Mouse (Mus musculus): ENCODE data around the gene D630045J12Rik. TPM values are rescaled to one million over a fixed set of nuclear protein-coding genes. Genes with fewer than 3 reads are reported as not detected.

Gene D630045J12Rik
- polyA plus RNA-seq, 2 experiments from 2014 or later, result 0.08 TPM; not detected in 1

DNA sequence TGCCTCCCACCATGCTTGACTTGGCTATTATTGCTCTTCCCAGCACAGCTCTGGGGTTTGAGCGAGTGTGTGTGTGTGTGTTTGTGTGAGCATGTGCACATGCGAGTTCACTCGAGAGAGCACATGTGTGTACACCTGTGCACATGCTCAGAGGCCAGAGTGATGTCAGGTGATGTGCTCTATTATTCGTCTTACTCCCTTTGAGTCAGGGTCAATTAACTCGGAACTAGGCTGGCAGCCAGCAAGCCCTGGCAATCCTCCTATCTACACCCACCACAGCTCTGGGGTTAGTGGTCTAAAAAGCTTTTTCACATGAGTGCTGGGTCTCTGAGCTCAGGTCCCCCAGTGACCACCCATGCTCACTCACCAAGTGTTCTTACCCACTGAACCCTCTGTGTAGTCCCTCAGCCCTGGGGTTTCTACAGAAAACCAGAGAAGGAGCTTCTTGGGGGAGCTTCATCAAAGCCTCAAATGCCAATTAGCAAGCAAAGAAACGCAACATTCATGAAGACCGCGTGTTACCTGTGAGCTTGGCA lies 11.4 kb downstream of the D630045J12Rik start:
- no peak for ATAC-seq

DNA sequence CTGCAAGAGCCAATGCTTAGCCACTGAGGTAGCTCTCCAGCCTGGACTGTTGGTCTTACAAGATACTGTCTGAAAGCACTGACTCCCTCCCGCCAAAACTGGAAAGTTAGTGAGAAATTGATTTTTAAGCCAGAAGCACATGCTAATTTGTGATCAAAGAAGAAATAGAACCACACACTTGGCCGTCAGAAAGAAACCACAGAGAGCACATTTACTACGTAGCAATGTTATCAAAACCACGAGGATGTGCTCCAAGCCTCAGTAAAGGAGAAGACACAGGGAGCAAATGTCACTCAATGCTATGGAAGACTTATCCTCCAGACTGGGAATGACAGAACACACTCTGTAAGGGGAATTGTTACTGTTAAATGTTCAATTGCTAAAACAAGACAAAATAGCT lies 12.3 kb downstream of the D630045J12Rik start:
- ATAC-seq, result no peak

DNA sequence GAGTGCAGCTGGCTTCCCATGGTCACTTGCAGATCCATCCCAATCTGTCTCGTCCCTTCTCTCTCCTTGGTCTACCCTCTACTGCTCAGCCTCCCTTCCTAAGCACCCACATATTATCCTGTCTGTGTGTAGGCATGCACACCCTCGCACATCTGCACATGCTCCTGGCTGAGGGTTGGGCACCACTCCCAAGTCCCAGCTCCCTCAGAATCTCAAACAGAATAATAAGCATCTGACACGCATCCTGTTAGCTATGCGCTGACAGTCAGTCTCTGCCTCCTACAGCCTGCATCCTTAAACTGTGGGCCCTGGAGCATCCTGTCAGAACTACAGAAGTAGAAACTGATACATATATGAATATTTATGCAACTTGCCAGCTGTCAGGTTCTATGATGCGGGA lies 13.2 kb downstream of the D630045J12Rik start:
- ATAC-seq, result no peak

DNA sequence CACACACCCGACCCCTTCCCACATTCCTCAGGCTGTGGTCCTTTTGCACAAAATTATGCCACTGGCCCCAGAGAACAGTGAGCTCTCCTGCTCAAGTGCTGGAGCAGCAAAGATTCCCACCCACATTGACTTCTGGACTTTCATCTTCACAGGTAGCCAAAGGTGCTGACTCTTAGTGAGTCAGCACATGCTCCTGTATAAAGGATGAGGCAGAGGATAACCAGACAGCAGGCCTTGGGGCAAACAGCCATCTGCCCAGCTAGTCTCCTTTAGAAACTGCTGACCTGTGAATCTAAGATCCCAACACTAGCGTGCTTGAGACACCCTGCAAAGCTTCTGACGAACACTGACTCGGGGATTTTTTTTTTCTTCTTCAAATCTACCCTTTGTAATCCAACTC lies 15.4 kb downstream of the D630045J12Rik start:
- no peak for ATAC-seq

DNA sequence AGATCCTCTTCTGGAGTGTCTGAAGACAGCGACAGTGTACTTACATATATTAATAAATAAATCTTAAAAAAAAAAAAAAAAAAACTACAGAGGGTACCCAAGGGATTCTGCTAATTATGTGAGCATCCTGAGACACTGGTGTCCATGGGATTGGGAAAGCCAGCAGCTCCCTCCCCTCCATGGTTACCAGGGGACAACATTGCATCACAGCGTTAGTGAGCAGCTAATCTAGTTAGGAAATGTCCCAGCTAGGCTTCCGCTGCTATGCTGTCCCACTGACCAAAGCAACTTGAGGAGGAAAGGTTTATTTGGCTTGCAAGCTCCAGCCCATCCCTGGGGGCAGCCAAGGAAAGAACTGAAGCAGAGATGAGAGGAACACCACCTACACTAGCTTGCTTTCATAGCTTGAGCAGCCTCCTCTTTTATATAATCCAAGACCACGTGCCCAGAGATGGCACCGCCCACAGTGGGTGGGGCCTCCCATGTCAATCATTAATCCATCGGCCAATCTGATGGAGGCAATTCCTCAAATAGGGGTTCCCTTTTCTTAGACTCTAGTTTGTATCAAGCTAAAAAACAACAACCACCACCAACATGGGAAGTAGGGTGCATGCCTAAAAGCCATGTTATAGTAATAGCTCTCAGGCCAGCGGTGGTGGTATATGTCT lies 17.7 kb downstream of the D630045J12Rik start:
- no peak for ATAC-seq

DNA sequence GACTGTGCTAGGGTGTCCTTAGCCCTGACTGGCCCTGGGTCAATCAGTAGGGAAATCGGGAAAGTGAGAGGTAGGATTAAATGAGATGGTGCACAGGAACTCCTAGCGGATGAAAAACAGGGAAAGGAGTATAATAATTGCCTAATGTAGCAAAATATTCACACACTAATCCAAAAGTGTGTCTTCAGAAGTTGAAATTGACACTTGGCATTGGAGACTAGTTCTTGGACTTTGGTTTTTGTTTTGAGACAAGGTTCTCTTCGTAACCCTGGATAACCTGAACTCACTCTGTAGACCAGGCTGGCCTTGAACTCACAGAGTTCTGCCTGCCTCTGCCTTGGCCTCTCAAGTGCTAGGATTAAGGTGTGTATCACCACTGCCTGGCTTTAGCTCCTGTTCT lies 20.0 kb downstream of the D630045J12Rik start:
- no peak for ATAC-seq

DNA sequence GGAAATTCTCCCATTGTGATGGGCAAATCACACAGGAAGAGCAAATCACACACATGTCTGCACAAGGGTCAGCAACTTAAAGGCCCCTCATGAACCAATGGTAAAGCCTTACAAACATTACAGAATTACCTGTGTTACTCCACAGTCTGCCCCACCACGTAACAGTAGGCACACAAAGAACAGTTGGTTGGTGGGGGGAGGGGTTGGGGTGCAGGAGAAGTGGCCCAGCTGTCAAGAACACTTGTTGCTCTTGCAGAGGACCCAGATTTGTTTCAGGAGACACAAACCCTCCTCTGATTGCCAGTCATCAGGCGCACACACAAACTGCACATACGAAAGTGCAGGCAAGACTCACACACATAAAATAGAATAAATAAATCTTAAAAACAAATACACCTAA lies 20.9 kb downstream of the D630045J12Rik start:
- no peak for ATAC-seq

DNA sequence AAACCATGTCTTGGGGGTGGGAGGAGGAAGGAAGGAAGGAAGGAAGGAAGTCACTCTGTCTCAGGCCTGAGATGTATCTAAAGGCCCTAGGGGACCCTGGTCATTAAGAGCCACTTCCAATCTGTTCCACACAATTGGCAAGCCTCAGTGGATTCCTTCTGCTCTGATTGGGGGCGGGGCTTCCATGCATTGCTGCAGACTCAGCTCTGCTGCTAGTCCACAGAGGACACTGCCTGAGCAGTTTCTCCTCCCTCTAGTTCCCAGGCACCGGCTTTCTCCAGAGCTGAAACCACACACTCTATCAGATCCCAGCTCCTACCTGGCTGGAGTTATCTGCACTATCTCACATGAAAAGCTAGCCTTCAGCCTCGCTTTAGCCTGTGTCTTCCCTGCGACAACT lies 21.8 kb downstream of the D630045J12Rik start:
- no peak for ATAC-seq

DNA sequence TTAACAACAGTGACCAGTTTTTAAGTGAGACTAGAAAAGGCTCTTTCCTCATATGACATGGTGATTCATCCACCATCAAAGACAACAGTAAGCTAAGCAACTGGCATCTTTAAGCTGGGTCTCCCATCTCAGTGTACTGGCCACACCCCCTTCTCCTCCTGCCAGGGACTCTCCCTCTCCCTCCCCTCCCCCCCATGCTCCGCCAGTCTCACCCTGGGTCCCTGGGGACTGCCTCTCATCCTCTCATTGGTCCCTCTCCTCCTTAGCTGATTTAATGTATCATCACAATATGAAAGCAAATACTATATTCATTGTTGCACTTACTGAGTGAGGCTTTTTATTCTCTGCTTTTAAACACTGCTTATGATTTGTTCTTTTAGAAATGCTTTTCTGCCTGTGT lies 29.7 kb downstream of the D630045J12Rik start:
- no peak for ATAC-seq

DNA sequence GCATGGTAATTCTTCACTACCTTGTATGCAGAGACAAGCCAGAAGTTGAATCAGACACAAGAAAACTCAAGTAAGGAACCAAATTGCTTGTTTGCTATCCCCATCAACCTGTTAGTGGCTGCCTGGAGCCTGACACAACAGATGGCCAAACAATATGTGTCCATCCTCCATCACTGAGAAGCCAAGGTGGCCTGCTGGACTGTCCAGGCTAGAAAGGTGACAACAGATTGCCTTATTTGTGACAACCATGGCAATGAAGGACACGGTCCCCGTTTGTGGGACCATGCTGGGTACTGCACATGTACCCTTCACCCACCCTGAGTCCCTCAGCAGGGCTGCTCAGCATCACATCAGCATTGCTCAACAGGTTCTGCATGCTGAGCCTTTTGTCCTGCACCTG lies 34.5 kb downstream of the D630045J12Rik start:
- ATAC-seq, result no peak

DNA sequence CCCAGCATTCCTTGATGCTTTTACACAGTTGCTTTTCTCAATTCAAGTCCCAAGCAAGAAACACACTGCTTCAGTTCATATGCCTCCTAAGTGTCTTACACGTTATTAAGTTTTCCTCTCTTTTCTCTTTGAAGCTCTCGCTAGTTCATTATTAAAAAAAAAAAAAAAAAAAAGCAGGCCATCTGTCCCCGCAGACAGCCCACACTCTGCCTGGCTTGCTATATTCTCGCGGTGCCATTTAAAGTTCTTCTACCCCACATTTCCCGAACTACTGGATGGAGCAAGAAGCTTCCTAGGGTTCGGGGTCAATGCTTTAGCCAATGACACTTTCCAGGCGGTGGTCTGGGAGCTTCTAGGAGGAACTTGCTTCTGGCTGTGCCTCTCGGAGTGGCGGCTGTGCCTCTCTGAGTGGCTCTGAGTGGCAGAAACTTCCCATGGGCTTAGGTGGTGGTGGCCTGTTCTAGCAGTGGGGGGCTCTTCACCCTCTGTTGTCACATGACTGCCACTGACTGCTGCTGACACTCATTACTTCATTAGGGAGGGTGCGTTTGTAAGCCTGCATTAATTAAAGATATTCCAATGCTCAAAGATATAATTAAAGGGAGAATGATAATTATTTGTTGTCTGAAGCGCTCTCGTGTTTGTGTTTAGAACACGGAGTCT lies 38.2 kb downstream of the D630045J12Rik start:
- no peak for ATAC-seq

DNA sequence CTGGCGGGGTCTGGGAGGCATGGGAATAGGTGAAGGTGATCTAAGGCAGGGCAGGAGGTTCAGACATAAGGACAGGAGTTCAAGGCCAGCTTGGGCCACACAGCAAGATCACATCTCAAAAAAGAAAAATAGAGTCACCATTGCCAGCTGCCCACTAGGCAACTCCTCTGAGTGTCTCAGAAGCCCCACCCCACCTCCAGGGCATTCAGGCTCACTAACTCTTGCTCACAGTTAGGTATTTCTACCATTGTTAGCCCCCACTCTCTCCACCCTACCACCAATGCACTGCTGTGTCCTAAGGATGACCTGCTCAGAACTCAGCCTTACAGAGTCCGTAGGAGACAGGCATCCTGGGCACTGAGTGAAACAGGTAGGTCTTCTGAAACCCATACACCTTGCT lies 46.2 kb downstream of the D630045J12Rik start:
- no peak for ATAC-seq

DNA sequence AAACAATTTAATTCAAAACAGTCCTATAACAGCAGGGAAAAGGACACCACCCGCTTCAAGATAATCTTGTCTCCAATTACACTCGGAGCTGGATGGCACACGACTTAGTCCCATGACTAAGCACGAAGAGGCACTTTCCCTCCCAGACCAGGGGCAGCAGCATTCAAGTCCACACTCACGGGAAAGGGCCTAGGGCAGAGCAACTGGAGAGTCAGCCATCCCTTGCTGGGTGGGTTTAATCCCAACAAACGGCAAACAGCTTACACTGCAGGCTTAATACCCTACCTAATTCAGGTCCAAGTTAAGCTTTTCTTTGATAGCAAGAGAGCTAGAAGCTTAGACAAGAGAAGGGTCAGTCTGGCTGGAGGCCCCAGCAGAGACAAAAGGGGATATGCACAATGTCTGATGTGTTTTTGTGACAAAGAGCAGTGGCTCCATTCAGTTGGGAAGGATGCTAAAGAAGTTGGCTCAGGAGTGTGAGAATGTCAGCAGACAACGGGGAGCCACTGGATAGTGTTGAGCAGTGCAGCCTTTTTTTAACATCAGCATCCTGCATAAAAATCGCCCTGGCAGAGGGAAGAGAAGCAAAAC lies 46.8 kb downstream of the D630045J12Rik start:
- ATAC-seq, result no peak

DNA sequence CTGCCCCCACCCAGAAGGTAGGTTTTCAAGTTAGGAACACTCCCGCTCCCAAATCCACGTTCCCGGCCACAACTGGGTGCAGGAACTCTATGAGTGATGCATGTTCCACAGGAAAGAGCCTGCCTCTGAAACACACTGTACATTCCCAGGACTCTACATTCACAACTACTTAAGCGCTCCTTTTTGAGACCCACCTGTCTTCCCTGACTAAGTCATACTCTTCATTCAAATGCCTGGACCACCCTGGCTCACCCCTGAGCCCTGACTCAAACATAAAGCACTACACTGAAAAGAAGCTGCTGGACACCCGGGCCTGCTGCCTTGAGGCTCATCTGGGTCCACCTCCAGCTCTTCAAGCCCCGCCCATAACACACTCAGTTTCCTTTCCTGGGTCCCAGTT lies 48.4 kb downstream of the D630045J12Rik start:
- no peak for ATAC-seq

DNA sequence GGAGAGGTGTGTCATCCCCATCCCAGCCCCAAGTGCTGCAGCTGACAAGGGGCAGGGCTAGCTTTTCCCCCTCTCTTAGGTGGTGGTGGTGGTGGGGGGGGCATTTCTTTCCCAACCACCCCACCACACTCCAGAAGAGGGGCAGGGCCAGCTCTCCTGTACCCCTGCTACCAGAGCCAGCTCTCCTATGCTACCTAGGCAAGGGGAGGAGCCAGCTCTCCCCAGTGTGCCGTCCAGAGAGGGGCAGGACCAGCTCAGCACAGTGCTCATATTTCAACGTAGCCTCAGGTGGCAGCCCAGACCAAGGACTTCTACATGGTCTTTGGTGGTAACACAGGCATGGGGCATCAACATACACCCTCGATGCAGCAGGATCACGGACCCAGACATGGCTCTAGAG lies 50.0 kb downstream of the D630045J12Rik start:
- ATAC-seq, result no peak

DNA sequence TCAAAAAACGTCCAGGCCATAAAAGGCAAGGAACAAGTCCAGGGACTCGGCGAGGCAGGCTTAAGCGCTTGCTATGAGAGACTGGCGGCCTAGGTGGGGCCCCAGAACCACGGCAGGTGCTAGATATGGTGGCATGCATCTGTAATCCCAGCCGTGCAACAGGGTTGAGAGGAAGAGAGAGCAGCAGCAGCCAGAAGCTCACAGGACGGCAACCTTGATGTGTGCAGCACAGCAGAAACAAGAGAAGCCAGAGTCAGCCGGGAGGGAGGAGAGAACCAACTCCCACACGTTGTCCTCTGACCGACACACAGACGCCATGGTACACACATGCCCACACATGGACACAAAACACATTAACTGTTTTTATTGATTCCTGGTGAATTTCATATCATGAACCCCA lies 51.0 kb downstream of the D630045J12Rik start:
- ATAC-seq, result no peak

DNA sequence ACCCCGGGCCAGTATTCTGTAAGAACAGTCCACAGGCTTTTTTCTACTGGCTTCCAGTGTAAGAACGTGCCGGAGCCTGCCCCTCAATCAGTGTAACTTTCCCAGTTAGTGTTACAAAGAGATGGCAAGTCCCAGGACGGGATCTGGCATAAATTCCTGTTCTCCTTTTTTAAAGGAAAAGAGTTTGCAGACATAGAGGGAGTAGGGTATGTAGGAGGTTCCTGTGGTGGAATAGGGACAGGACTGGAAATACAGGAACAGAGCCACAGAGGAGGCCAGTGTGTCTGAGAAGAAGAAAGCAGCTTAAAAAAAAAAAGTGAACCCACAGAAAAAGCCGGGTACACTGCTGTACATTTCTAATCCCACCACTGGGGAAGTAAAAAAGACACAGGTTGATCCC lies 52.3 kb downstream of the D630045J12Rik start:
- no peak for ATAC-seq

DNA sequence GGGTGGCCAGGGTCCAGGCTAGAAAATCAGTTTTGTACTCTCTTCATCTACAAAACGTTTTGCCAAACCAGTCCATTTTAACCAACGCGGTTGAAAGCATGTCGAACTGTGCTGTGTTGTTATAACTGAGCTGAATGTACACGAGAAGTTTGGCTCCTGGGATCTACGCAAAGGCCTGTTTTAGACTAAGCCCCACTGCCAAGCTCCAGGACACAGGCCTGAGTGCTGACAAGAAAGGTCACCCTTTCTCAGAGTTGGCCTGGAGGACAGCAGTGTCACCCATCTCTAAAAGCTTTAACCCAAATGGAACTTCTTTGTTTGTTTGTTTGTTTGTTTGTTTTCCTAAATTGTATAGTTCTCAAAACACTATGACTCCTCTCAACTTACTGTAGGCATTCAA lies 54.2 kb downstream of the D630045J12Rik start:
- ATAC-seq, result no peak

DNA sequence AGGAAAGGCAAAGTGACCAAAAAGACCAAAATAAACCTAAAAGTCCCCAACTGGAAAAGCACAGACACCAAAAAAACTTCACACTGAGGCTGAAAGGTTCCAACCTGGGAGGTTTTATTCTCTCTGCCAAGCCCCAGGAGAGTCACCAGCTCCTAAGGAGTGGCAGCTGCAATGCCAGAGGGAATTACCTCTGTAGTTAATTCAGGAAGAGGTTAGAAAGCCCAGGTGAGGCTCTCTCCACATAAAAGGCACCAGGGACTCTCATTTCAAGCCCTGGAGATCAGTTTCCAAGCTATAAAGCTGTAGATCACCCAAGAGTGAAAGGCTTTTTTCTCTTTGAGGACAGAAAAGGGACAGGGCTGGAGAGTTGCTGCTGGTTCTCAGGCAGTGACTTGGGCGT lies 55.1 kb downstream of the D630045J12Rik start:
- no peak for ATAC-seq

DNA sequence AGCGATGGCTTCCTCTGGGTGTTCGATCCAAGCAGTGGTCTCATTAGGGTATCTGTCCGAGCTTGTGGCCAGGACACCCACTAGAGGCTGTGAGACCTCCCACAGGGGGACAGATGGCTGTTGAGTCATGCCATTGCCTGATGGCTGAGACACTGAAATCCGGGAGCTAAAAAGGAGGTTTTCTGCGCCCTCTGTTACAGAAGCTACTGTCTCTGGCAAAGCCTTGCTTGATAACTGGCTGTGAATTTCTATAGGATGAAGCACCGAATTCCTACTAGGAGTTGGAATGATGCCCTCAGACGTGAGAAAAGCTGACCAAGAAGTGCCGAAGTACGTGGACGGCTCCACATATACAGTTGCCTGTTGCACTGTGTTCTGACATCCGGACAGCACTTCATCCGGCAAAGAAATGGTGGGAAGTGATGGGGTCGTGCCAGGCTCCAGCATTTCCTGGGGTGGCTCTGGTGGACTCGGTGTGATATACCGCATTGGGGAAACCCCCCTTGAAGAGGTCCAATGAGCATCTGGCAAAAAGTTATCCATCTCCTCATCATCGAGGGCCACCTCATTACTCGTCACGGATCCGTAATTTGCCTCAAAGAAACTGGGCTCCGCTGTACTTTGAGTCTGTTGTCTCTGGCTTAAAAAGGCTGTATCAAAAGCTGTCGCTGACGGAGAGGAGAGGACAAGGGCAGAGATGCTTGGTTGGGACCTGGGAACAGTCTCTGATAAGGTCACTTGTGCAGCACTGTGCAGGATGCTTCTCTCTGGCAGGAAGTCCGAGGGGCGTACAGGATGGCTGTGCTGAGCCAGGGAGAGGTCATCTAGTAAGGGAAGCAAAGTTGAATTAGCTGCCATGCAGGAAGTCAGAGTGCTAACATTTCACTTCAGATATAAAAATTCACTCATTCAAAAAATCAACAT lies 57.3 kb downstream of the D630045J12Rik start:
- no peak for ATAC-seq

DNA sequence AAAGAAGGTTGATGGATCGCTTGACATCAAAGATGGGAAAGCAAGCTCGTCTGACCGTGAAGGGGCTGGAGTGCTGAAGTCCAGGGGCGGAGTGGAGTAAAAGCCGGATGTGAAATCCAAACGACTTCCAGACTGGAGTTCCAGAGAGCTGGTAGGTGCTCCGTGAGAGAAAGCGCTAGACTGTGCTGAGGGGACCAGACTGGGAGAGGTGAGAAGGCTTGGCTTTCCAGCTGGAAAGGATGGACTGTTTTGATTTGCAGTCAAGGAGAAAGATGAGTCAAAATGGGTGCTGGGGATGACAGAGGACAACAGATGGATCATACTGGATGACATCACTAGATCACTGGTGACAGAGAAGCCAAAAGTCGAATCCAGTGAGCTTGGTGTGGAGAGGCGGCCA lies 58.5 kb downstream of the D630045J12Rik start:
- no peak for ATAC-seq

DNA sequence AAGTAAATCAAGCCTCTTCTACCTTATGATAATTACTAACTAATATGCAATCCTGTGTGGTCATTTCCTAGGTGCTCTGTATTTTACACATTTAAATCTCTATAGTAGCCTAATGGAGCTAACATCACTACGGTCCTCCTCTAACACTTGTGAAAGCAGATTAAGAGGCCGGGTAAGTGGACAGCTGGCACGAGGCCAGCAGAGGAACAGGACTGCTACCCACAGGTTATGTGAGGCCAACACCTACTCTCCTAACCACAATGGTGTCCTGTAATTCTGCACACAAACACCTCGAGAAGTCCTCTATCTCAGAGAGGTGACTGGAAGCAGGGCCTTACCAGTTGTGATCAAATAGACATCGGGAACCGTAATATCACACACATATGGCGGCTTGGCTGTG lies 59.8 kb downstream of the D630045J12Rik start:
- no peak for ATAC-seq

DNA sequence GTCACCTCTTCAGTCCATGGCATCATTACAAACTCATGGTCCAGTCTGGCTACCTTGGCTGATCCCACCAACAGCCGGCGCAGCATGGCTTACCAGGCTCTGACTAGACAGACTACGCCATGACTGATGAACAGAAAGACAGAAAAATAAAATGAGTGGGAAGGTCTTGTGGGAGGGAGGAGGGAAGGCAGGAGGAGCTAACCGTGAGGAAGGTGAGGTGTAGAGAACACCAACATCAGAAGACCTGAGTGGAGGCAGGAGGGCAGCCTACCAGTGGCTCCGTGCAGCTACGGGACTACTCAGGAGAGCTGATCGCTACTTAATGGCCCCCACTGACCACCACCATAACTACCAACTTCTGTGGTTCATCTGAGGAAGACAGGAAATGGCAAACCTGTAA lies 60.9 kb downstream of the D630045J12Rik start:
- ATAC-seq, result no peak
